Mouse (Mus musculus) spleen, adult 2 months (tissue): ENCODE measurements around the gene Leng1. TPM values are rescaled to one million over a fixed set of nuclear protein-coding genes. Genes with fewer than 3 reads are reported as not detected.
A peak's percentile ranks its signal among the peaks of the same experiment; 100 is the strongest.

Source experiments
- DNase-seq, 2 experiments: peaks; one replicate each; pipeline versions ENCODE4 v3.0.0 to v3.0.0-alpha.2; 2012 to 2021; ENCODE audit warnings: low spot score in 2 of 2, low read depth in 1 of 2
- H3K27ac ChIP-seq: fragments of 200-500 bp; 2 replicates; pipeline ENCODE4 v1.5.1; 2012; ENCODE audit warnings: low read length, inconsistent platforms; ENCODE audit not compliant: insufficient read depth
- H3K27me3 ChIP-seq: fragments of 200-500 bp; 2 replicates; pipeline ENCODE4 v1.6.1; 2012; ENCODE audit warnings: mild to moderate bottlenecking, moderate library complexity, low read length, inconsistent platforms; ENCODE audit not compliant: control insufficient read depth, insufficient read depth
- H3K36me3 ChIP-seq: fragments of 200-500 bp; 2 replicates; pipeline ENCODE4 v1.6.1; 2012; ENCODE audit warnings: mild to moderate bottlenecking, low read length, inconsistent platforms; ENCODE audit not compliant: control insufficient read depth, insufficient read depth
- H3K4me1 ChIP-seq: fragments of 200-500 bp; 2 replicates; pipeline ENCODE4 v1.6.1; 2011; ENCODE audit warnings: inconsistent platforms; ENCODE audit not compliant: control insufficient read depth, insufficient read depth, insufficient read length
- H3K4me3 ChIP-seq: fragments of 200-500 bp; 2 replicates; pipeline ENCODE4 v1.5.1; 2011; ENCODE audit warnings: mild to moderate bottlenecking, inconsistent platforms; ENCODE audit not compliant: insufficient read depth, insufficient read length; ENCODE audit errors: extremely low read depth
- CTCF ChIP-seq: fragments of 200-500 bp; IDR thresholded peaks from 2 replicates; pipeline ENCODE4 v1.5.1; 2011; ENCODE audit warnings: mild to moderate bottlenecking, inconsistent platforms; ENCODE audit not compliant: insufficient read depth, insufficient read length, insufficient replicate concordance; ENCODE audit errors: extremely low read depth
- POLR2A ChIP-seq: fragments of 200-500 bp; IDR thresholded peaks from 2 replicates; pipeline ENCODE4 v1.6.1; 2011; ENCODE audit warnings: low read depth, low read length, inconsistent platforms
- WGBS: fragments of 180-500 bp; shearing (Covaris S2); methylation state at CpG from one replicate; pipeline ENCODE4 v1.1.7; 2018; 5-methylcytosine and 5-hydroxymethylcytosine counted together
- polyA plus RNA-seq: library from polyadenylated mRNA; depleted of rRNA; stranded (reverse); fragments of >200 nt; gene quantifications from 2 replicates; pipeline ENCODE4 v1.2.3, GENCODE M21; 2012

The Leng1 gene
- polyA plus RNA-seq, 1 experiment, result 1.8 TPM

- H3K27me3 ChIP-seq, result no peaks in the 10 kb centered on the region
- no peak for TF ChIP-seq POLR2A
- TF ChIP-seq CTCF, result no peak
- WGBS, result 54% methylated on average over 4 of the region's 4 CpGs
- H3K4me3 ChIP-seq, result peak overlapping the region; percentile 99; the same call in 1 of the 2 replicates
- H3K4me1 ChIP-seq, result peaks cover 12% of the 10 kb centered on the region; the same call in 1 of the 2 replicates
- peaks cover 9% of the 10 kb centered on the region for H3K36me3 ChIP-seq
- no peak overlapping the region for H3K27ac ChIP-seq
- DNase-seq, result no peak
Observed at GRCm38 (mm10) chr7:3646641-3647040, 19.0 kb downstream of the Leng1 start.

- peak overlapping the region; percentile 99 for H3K4me3 ChIP-seq
- no peak for DNase-seq
- H3K36me3 ChIP-seq, result peaks cover 6% of the 10 kb centered on the region
- no peak for TF ChIP-seq CTCF
- TF ChIP-seq POLR2A, result no peak
- peak overlapping the region; percentile 5; the same call in 1 of the 2 replicates for H3K27ac ChIP-seq
- WGBS, result 10% methylated on average over 9 of the region's 9 CpGs
- H3K27me3 ChIP-seq, result no peaks in the 10 kb centered on the region
- H3K4me1 ChIP-seq, result peaks cover 12% of the 10 kb centered on the region; the same call in 1 of the 2 replicates
Observed at GRCm38 (mm10) chr7:3646188-3646587, 19.5 kb downstream of the Leng1 start.

GRCm38 (mm10) chr7:3645488-3646025 is 20.1 kb downstream of the Leng1 start:
- Histone ChIP-seq H3K27ac (peak overlapping the region; percentile 97), H3K36me3 (peaks cover 5% of the 10 kb centered on the region), H3K4me3 (peak overlapping the region; percentile 99), H3K4me1 (peaks cover 12% of the 10 kb centered on the region; the same call in 1 of the 2 replicates), H3K27me3 (no peaks in the 10 kb centered on the region)
- TF ChIP-seq POLR2A (no peak), CTCF (no peak)
- DNase-seq, result no peak
- WGBS, result 1% methylated on average over 53 of the region's 58 CpGs

- peaks cover 12% of the 10 kb centered on the region; the same call in 1 of the 2 replicates for H3K4me1 ChIP-seq
Observed at GRCm38 (mm10) chr7:3644672-3645487, 20.8 kb downstream of the Leng1 start, which contains the start of gene Cnot3. TSS of gene Cnot3 (plus strand) at chr7:3645268.

GRCm38 (mm10) chr7:3644348-3644671 is 21.3 kb downstream of the Leng1 start:
- Histone ChIP-seq H3K4me3 (peak overlapping the region; percentile 34; the same call in 1 of the 2 replicates), H3K36me3 (peaks cover 11% of the 10 kb centered on the region), H3K27ac (peak overlapping the region; percentile 53), H3K27me3 (no peaks in the 10 kb centered on the region), H3K4me1 (peaks cover 12% of the 10 kb centered on the region; the same call in 1 of the 2 replicates)
- WGBS, result 1% methylated on average over 11 of the region's 11 CpGs
- peak in 1 of 2 experiments; percentile 91 for DNase-seq
- TF ChIP-seq CTCF (no peak), POLR2A (no peak)

More at GRCm38 (mm10) chr7:3644672-3645487, 20.8 kb downstream of the Leng1 start, which contains the start of gene Cnot3:
- H3K27me3 ChIP-seq, result no peaks in the 10 kb centered on the region
- under 1% methylated on average over 58 of the region's 58 CpGs for WGBS
- H3K36me3 ChIP-seq, result peaks cover 7% of the 10 kb centered on the region
- no peak for TF ChIP-seq CTCF
- peak; percentile 67 for TF ChIP-seq POLR2A
- H3K27ac ChIP-seq, result peak within 1 kb of the TSS; percentile 97
- H3K4me3 ChIP-seq, result peak within 1 kb of the TSS; percentile 99
- DNase-seq, result peak; percentile 95 to 100

GRCm38 (mm10) chr7:3643843-3644242 is 21.8 kb downstream of the Leng1 start:
- Histone ChIP-seq H3K36me3 (peaks cover 12% of the 10 kb centered on the region), H3K4me3 (no peak overlapping the region), H3K27ac (no peak overlapping the region), H3K4me1 (peaks cover 12% of the 10 kb centered on the region; the same call in 1 of the 2 replicates), H3K27me3 (no peaks in the 10 kb centered on the region)
- no peak for DNase-seq
- TF ChIP-seq POLR2A (no peak), CTCF (no peak)
- WGBS, result 9% methylated on average over 9 of the region's 9 CpGs
